Mouse (Mus musculus): ENCODE data around the gene Zfr2. TPM values are rescaled to one million over a fixed set of nuclear protein-coding genes. Genes with fewer than 3 reads are reported as not detected.

Gene Zfr2
- total RNA-seq, 2 experiments from 2014 or later = not detected

DNA sequence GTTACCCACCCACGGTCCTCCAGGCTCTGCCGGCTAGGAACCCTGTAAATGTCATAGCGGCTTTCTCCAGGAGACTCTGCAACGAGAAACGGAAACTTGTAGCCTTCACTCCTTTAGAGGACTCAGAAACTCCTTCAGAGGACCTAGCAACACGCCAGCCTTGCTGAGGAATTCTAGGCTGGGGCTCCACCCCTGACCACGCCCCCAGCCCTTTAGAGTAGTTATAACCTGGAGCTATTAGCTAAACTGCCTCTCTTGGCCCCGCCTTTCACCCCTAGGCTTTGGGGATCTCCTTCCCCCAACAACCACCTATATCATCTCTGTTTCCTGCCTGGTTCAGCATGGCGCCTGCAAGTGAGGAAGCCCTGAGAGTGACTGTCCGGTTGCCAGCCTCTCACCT is 46.5 kb downstream of the Zfr2 start:
- ATAC-seq (replicated peaks; ENCODE audit: low FRiP score, poor library complexity, severe bottlenecking) = no peak

DNA sequence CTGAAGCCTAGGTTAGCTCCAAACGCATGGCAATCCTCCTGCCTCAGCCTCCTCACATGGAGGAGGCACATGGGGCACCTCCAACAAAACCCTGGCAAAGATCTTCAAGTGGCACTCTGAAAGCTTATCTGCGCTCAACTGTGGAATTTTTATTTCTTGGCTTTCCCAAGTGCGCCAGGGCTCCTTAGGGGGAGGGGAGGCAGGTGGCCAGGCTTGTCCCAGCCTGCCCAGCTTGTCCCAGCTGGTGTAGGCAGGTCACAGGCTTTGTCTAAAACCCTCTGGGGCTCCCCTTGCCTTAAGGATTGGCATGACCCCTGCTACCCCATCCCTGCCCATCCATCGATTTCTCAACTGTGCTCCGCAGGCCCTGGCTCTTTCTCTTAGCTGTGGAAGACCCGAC is 51.2 kb downstream of the Zfr2 start:
- ATAC-seq (replicated peaks; ENCODE audit: low FRiP score, poor library complexity, severe bottlenecking) = no peak

DNA sequence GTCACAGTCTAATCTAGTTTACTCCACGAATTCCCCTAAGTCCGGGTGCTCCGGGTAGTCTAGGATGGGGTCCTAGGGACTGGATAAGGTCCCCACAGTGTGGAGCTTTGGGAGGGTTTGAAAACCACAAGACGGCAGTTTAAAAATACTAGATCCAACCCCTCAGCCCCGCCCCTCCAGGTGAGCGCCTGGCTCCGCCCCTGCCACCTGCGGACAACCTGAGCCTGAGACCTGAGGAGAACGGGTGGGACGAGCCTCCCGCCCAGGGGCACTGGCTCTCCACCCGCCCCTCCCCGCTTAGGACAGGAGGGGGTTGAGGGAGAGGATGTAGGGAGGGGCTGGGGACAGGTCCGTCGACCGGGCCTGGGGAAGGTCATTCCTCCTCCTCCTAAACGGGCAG is 51.8 kb downstream of the Zfr2 start:
- no peak for ATAC-seq (replicated peaks; ENCODE audit: low FRiP score, poor library complexity, severe bottlenecking)

DNA sequence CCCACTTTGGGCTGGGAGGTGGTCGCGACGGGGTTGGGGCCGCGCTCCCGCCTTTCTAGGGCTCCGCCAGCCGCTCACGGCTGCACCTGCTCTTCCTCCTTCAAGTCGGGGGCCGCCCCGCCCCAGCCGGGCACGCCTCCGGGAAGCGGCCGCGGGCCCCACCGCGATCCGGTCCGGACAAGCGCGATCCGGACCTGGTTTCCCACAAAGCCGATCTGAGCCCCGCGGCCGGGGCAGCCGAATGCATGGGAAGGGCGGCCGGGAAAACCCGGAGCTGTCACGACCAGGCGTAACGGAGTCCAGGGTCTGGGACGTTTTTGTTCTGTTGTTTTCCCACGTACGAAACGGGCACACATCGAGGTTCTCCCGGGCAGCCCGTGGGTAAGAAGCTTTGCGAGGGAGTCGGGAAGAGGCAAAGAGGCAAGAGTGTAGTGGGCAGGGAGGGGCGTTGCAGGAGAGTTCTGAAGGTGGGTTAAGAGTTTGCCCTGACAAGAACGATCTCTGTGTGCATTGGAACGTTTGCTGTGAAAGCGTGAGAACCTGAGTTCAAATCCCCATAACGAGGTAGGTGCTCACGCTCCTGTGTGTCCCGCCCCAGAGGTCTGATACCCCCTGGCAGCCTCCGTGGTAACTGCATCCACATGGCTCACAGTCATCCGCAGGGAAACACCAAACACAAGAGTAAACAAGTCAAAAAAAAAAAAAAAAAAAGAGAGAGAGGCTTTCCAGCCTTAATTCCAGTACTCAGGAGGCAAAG is 52.9 kb downstream of the Zfr2 start:
- peak; percentile 64 for ATAC-seq (replicated peaks; ENCODE audit: low FRiP score, poor library complexity, severe bottlenecking)

DNA sequence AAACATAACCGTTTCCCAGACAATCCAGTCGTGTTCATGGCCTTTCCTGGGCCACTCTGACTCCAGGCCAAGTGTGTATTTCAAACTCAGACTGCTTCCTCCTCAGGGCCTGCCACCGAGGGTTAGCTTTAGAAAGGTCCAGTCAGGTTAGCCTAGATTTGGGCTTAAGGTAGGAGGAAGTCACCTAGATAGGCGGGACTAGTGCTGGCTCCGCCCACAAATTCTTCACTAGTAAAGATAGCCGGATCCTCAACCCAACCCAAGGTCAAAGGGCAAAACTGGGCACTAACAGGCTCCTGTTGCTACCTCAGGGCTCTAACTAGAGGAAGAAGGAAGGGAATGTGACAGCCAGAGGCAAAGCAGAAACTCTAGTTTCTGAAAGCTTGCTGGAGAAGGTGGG is 53.6 kb downstream of the Zfr2 start:
- ATAC-seq (replicated peaks; ENCODE audit: low FRiP score, poor library complexity, severe bottlenecking) = no peak

DNA sequence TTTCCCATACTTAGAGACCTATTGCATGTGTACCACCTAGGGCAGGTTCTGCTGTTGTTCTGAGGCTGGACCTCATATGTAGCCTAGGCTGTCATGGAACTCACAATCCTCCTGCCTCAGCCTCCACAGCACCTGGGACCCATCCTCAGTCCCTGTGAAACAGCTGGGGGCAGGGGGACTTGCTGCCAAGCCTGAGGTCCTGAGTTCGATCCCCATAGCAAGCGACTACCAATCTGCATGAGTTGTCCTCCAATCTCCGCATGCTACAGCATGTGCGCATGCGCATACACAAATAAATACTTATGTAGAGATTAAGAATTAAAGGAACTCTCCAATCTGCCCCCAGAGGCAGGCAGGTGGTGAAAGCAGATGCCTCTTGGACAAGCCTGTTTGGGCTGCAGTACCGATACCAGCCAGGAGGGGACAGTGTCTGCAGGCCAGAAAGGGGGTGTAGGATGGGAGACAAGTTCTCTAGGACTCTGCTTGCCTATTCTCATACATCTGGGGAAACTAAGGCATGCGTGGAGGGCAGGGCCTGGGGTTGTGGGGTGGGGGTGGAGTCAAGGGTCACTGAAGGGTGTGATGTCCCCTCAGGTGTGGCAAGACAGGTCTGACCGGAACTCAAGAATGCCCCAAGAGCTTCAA is 54.7 kb downstream of the Zfr2 start:
- ATAC-seq (replicated peaks; ENCODE audit: low FRiP score, poor library complexity, severe bottlenecking) = no peak

DNA sequence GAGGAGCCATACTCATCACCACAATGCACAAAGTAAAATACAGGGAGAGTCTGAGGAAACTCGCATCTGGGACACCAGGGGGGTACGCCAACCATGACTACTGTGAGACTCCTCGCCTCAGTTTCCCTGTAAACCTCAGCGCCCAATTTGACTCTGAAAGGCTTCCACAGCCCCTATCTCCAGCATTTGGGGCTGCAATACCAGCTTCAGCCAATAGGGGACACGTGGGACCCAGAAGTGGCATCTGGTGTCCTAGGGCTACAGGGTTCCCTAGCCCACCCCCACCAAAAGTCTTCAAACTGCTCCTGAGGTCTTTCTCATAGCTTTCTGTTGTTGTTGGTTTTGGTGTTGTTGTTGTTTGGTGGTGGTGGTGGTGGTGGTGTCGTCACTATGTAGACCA is 55.6 kb downstream of the Zfr2 start:
- no peak for ATAC-seq (replicated peaks; ENCODE audit: low FRiP score, poor library complexity, severe bottlenecking)

DNA sequence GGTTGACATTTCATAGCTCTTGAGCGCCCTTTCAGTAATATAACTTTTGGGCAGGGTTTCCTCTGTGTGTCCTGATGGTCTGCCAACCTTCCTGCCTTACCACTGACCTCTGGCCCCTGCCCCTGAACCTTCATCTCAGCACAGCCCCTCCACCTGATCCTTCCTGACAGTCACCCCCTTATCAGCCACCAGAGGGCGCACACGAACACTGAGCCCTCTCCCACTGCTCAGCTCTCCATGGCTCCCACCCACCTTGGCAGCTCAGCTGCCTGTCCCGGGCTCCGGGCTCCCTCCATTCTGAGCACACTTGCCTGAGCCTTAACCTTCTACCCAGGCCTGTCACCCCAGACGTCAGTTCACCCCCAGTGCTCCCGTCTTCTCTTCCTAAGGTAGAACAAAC is 56.3 kb downstream of the Zfr2 start:
- ATAC-seq (replicated peaks; ENCODE audit: low FRiP score, poor library complexity, severe bottlenecking) = no peak

DNA sequence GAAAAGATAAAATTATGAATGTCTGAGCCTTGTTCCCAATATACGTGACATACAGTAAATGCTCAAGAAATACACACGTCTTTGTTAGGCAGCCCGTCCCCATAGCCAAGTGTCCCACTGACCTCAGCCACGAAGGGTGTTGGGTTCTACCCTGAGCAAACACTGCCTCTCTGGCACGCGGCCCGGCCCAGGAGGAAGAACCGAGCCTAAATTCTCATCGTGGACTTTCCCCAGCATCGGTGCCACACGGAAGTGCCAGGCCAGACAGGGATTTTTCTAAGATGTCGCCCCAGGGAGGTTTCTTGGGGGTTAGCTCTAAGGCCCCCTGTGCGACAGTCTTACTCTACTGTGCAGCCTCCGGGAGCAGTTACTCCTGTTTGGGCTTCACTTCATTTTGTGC is 56.9 kb downstream of the Zfr2 start:
- no peak for ATAC-seq (replicated peaks; ENCODE audit: low FRiP score, poor library complexity, severe bottlenecking)

DNA sequence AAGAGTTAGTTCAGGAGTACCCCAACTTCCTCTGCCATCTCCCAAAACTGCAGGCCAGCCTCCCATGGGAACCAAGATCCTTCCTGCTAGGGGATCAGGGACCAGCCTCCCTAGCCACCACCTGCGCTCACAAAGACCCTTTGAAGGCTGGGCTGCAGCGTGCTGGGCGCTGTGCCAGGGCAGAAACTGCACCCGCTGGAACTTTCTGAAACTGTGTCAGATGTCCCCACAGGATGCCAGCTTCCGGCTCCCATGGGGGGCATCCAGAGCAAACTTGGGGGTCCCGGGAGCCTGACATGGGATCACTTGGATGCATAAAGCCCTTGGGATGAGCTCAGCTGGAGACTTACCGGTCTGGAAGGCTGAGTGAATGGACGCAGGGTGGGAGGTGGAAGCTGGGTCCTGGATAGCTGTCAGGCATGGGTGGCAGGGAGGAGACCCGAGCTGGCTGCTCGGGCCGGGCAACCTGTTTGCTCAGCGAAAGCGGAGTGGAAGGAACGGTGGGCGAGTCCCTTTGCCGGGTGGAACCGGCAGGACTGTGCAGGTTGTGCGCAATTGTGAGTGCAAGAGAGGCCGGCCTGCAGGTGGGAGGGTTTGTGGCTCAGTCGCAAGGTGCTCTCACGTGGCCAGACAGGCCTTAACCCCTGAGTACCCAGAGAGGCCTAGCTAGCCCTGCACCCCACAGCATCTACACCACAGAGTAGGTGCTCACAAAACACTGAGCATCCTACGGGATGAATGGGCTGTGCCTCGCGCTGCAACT is 57.9 kb downstream of the Zfr2 start:
- ATAC-seq (replicated peaks; ENCODE audit: low FRiP score, poor library complexity, severe bottlenecking) = no peak

DNA sequence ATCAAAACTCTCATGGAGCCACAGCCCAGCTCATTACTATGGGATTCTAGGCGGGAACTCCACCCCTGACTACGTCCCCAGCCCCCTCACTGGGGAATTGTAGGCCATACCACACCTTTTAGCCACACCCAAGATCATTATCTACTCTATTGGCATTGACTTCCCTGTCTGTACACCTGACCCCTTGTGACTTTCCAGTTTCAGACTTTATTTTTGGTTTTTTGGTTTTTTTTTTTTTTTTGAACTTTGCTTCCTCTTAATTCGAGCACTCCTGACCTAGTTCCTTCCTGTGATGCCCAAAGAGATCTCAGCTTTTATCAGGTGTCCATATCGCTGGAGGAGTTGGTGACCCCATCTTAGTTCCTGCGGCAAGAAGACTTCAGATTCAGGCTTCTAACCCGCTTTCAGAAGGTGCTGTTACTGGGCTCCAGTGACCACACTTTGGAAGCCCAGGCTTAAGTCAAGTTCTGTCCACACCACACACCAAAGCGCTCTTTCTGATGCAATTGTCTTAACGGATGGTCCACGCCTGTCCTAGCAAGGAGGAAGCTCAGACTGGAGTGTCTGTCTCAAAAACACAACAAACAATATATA is 58.7 kb downstream of the Zfr2 start, which contains the start of gene Tjp3:
Tjp3 (minus strand) TSS at position 71 of the 594 bp plus-strand sequence.
- ATAC-seq (replicated peaks; ENCODE audit: low FRiP score, poor library complexity, severe bottlenecking) = no peak

DNA sequence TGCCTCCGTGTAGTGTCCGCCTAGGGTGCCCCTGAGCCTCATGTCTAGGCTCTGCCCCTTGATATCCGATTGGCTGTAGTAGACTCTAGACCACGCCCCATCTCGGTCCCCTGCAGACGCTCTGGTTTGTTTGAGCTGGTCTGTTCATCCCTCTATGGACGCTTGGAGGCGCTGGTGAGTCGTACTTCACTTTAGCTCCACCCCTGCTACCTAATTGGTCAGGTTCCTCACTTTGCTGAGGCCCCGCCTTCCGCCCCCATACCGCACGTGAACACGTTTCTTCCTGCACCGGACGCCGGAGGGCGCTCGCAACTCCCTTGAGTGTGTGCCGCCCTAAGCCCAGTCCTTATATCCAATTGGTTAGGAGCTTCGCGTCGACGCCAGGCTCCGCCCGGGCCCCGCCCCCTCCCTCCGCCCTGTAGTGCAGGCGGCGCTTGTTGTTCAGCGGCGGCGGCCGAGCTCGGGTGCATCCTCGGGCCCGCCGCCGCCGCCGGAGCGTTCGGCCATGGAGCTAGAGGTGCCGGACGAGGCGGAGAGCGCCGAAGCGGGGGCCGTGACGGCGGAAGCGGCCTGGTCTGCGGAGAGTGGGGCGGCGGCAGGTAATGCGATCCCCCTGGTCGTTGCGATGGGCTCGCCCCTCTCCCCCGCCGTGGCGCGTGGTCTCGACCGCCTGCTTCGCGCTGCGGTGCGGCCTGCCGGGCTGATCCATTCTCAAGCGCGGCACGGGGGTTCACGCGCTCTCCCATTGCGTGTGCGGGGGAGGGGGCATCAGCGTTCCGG is 59.8 kb downstream of the Zfr2 start, which contains the start of gene Pip5k1c:
Pip5k1c (plus strand) TSS at position 410 of the 780 bp plus-strand sequence.
- ATAC-seq (replicated peaks; ENCODE audit: low FRiP score, poor library complexity, severe bottlenecking) = peak; percentile 86

DNA sequence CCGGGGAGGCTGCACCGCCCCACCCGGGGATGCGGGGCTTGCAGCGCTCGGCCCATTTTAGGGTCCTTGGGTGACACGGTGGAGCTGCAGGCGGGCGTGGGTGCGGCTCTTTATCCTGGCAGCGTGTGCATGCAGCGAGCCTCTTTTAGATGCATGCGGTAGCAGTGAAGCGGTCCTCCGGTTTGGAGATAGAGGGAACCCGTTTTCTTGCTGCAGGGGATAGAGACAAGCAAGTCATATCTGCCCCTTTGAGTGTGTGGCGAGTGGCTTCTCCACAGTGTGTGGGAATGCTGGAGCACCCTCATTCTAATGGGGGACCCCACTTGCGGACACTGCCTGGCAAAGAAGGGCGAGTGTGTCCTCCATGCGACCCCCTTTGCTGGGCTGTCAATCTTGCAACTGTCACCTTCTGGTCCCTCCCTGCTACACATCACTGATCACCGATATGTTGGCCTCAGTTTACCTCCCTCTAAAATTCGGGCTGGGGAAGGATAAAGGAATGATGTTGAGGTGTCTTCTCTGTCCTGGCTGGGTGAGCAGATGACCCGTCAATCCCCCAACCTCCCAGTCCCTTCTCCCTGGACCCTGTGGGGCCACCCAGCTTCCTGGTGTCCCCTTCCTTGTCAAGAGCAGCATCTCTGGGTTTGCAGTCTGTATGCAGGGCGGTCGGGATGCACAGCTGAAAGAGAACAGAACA is 60.5 kb downstream of the Zfr2 start:
- ATAC-seq (replicated peaks; ENCODE audit: low FRiP score, poor library complexity, severe bottlenecking) = no peak

DNA sequence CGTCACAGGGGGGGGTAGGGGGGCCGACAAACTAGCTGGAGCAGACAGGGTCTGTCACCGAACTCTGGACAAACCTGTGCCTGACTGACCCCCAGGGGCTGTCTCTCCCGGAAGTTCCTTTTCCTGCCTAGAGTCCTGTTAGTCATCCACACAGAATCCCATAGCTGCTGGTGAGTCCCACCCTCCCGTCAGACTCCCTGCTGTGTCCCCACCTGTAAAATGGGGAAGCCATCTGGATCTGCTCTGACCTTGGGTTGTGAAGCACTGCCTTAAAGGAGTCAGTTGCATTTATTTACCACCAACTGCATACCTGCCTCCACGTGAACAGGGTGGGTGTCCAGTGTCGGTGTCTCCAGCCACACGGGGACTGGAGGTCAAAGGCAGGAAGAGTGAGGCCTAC is 61.5 kb downstream of the Zfr2 start:
- ATAC-seq (replicated peaks; ENCODE audit: low FRiP score, poor library complexity, severe bottlenecking) = no peak

DNA sequence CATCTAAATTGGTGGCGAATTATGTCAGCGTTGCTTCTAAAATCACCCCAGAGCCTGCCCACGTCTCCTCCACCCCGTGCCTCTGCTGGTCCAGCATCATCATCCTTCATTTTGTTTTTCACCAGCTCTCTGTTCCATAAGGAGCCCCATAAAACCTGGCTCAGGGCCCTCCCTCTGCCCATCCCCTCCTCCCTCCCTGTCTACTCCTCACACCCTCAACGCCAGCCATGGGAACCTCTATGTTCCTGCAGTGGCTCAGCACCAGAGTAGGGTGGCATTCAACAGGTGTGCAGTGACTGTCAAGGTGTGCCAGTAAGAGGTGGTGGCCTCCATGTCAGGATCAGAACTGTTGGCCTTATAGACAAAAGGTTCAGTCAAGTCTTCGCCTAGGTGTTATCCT is 62.2 kb downstream of the Zfr2 start:
- no peak for ATAC-seq (replicated peaks; ENCODE audit: low FRiP score, poor library complexity, severe bottlenecking)

DNA sequence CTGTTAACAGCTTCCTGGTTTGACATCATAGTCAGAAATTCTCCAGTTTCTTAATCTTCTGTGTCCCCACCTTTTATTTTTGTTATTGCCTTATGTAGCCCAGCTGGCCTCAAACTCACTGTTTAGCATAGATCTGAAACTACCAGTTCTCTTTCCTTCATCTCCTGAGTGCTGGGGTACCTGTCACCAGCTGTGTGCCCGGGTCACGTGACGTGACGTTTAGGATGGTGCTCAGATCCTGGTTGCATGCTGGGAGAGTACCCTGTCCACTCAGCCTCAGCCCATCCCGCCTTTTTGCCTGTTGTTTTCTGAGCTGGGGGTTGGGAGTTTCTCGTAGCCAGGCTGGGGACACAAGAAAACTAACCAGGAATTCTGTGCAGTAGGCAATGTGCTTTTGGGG is 64.3 kb downstream of the Zfr2 start:
- no peak for ATAC-seq (replicated peaks; ENCODE audit: low FRiP score, poor library complexity, severe bottlenecking)

DNA sequence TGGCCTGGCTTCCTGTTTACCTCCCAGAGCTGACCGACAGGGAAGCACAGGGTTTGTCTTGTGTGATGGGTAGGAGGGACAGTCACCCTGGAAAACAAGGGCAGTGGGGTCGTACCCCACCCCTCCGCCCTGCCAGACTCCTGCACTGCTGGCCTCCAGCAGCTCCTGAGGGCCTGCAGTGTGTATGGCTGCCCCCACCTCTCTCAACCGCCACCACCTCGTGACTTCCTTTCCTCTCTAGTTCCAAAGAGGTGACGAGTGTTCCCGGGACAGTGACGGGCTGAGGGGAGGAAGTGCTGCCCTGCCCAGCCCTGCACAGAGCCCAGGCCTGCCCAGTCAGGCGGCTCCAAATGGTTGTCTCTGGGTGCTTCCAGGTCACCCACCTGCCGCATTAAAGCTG is 64.9 kb downstream of the Zfr2 start:
- no peak for ATAC-seq (replicated peaks; ENCODE audit: low FRiP score, poor library complexity, severe bottlenecking)

DNA sequence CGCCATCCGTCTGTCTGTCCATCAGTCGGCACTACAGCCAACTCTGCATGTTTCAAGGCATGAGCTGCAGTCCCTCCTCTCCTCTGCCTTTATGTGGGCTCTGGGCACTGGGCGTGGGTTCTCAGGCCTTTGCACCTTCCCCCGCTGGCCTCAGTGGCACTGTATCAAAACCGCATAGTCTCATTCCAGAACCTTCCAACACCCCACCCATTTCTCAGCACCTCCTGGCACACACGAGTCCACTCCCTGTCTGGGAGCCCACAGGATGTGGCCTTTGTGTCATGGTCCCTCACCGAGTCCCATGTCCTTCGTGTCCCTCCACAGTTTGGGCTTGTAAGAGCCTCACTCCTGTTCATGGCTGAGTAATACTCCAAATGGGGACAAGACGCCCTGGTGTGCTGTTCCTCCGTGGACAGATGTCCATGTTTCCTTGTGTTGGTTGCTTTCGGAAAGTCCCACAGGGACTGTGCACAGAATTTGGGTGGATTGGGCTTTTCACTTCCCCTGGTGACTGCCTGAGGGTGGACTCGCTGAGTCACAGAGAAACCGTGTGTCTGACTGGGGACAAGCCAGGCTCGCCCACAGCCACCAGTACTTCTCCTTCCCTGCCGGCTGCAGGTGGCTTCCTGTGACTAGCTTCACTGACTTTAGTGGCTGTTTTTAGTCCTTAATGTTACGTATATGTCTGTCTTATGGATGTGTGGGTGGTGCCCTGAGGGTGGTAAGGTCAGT is 65.6 kb downstream of the Zfr2 start:
- ATAC-seq (replicated peaks; ENCODE audit: low FRiP score, poor library complexity, severe bottlenecking) = no peak
